Mouse (Mus musculus) kidney, embryonic 16.5 days (tissue): ENCODE results near the gene Gm13693. TPM values are rescaled to one million over a fixed set of nuclear protein-coding genes. Genes with fewer than 3 reads are reported as not detected.
A peak's percentile ranks its signal among the peaks of the same experiment; 100 is the strongest.
"Not testable (repeated sequence)": the region's sequence is repeated elsewhere in the genome, so short reads cannot be mapped to it uniquely, and the experiment has no call there.

Source experiments
- ATAC-seq: fragments of 200-750 bp; cut with Nextera tagmentation; 2 replicates; pipeline ENCODE4 v1.8.0; 2017; ENCODE audit warnings: moderate TSS enrichment; ENCODE audit not compliant: low FRiP score, low TSS enrichment
- H3K27ac ChIP-seq: fragments of 300-500 bp; sonication (generic); 2 replicates; pipeline ENCODE4 v1.5.1; 2014; ENCODE audit warnings: low read length
- H3K27me3 ChIP-seq: fragments of 300-500 bp; sonication (generic); 2 replicates; pipeline ENCODE4 v1.6.1; 2014; ENCODE audit warnings: low read length, control low read depth, mixed read lengths; ENCODE audit not compliant: insufficient read depth
- H3K36me3 ChIP-seq: fragments of 300-500 bp; sonication (generic); 2 replicates; pipeline ENCODE4 v1.6.1; 2014; ENCODE audit warnings: low read length, control low read depth, mixed read lengths; ENCODE audit not compliant: insufficient read depth
- H3K4me1 ChIP-seq: fragments of 300-500 bp; sonication (generic); 2 replicates; pipeline ENCODE4 v1.6.1; 2014; ENCODE audit warnings: low read length, control low read depth, mixed read lengths; ENCODE audit not compliant: insufficient read depth
- H3K4me2 ChIP-seq: fragments of 300-500 bp; sonication (generic); replicated peaks from 2 replicates; pipeline ENCODE4 v1.6.1; 2014; ENCODE audit warnings: low read depth, low read length
- H3K4me3 ChIP-seq: fragments of 300-500 bp; sonication (generic); 2 replicates; pipeline ENCODE4 v1.5.1; 2014; ENCODE audit warnings: mild to moderate bottlenecking, low read length
- H3K9ac ChIP-seq: fragments of 300-500 bp; sonication (generic); replicated peaks from 2 replicates; pipeline ENCODE4 v1.6.1; 2014; ENCODE audit warnings: low read length
- H3K9me3 ChIP-seq: fragments of 300-500 bp; sonication (generic); 2 replicates; pipeline ENCODE4 v1.6.1; 2016; ENCODE audit warnings: low read length, control low read depth
- WGBS: fragments of 180-500 bp; shearing (Covaris S2); extraction: QIAGEN DNeasy Blood & Tissue Kit; methylation state at CpG from one replicate; pipeline ENCODE4 v1.1.7; 2014; 5-methylcytosine and 5-hydroxymethylcytosine counted together
- polyA plus RNA-seq: library from polyadenylated mRNA; unstranded; fragments of >200 nt; fragmentation: Nextera tagmentation; extraction: Ambion mirVana; gene quantifications from 2 replicates; pipeline ENCODE4 v1.2.1, GENCODE M21; 2015

Gm13693 gene
- polyA plus RNA-seq, 1 experiment from 2014 or later, result not detected

- H3K4me1 ChIP-seq, H3K4me2 ChIP-seq, H3K9me3 ChIP-seq, ATAC-seq, H3K4me3 ChIP-seq, H3K27me3 ChIP-seq, H3K9ac ChIP-seq, H3K27ac ChIP-seq, H3K36me3 ChIP-seq: not testable (repeated sequence)
- WGBS, result no CpG with 5 or more reads among the region's 6 CpGs
These were observed 28.9 kb downstream of the Gm13693 start, which contains the start of gene Gm13691 for GRCm38 (mm10) chr2:83990253-83990652. Gene Gm13691 (plus strand): TSS chr2:83990553.

- peak overlapping the region; percentile 36 for H3K4me2 ChIP-seq
- peak overlapping the region; percentile 50; the same call in 1 of the 2 replicates for H3K27ac ChIP-seq
- 15% methylated on average over 7 of the region's 9 CpGs for WGBS
These were observed 32.4 kb downstream of the Gm13693 start for GRCm38 (mm10) chr2:83993639-83994255.

GRCm38 (mm10) chr2:83994526-83994925, 33.2 kb downstream of the Gm13693 start:
- not testable (repeated sequence) for H3K36me3 ChIP-seq, H3K9ac ChIP-seq, H3K4me2 ChIP-seq, H3K27me3 ChIP-seq, H3K9me3 ChIP-seq, ATAC-seq, H3K27ac ChIP-seq, H3K4me1 ChIP-seq, H3K4me3 ChIP-seq
- WGBS, result no CpG with 5 or more reads among the region's 3 CpGs

More at GRCm38 (mm10) chr2:83993639-83994255, 32.4 kb downstream of the Gm13693 start:
- not testable (repeated sequence) for H3K4me3 ChIP-seq, H3K27me3 ChIP-seq, H3K9ac ChIP-seq, H3K36me3 ChIP-seq, H3K9me3 ChIP-seq, H3K4me1 ChIP-seq
- ATAC-seq, result peak; percentile 61; the same call in 1 of the 2 replicates

GRCm38 (mm10) chr2:84008913-84009312, 47.6 kb downstream of the Gm13693 start:
- 61% methylated on average over 1 of the region's 1 CpGs for whole genome bisulfite sequencing
- H3K4me3 ChIP-seq, result no peak overlapping the region
- no peak overlapping the region for H3K9ac ChIP-seq
- ATAC-seq, result no peak
- no peaks in the 10 kb centered on the region for H3K4me1 ChIP-seq
- no peak overlapping the region for H3K27ac ChIP-seq
- H3K27me3 ChIP-seq, result no peaks in the 10 kb centered on the region
- no peaks in the 10 kb centered on the region for H3K9me3 ChIP-seq
- H3K4me2 ChIP-seq, result no peak overlapping the region
- H3K36me3 ChIP-seq, result no peaks in the 10 kb centered on the region

GRCm38 (mm10) chr2:84009818-84010217, 48.5 kb downstream of the Gm13693 start:
- Histone ChIP-seq H3K27me3 (no peaks in the 10 kb centered on the region), H3K4me2 (no peak overlapping the region), H3K27ac (no peak overlapping the region), H3K9me3 (no peaks in the 10 kb centered on the region), H3K9ac (no peak overlapping the region), H3K4me3 (no peak overlapping the region), H3K4me1 (no peaks in the 10 kb centered on the region), H3K36me3 (no peaks in the 10 kb centered on the region)
- WGBS, result 63% methylated on average over 3 of the region's 3 CpGs
- ATAC-seq, result no peak

Other genes starting within 250 kb of the Gm13693 start
- gene Itgav, start 237.1 kb upstream of the Gm13693 start, polyA plus RNA-seq, result 77.1 and 88.9 TPM in 2 replicates
- 5.4 and 5.9 TPM in 2 replicates for gene Fam171b, start 148.9 kb upstream of the Gm13693 start, polyA plus RNA-seq
- not detected in 2 replicates for gene Zswim2, start 20.3 kb upstream of the Gm13693 start, polyA plus RNA-seq
- gene Gm13698, start 5.8 kb upstream of the Gm13693 start, polyA plus RNA-seq, result not detected in 2 replicates
- gene Gm13695, start 5.8 kb downstream of the Gm13693 start, polyA plus RNA-seq, result not detected in 2 replicates
- not detected in 2 replicates for gene Gm13696, start 11.6 kb downstream of the Gm13693 start, polyA plus RNA-seq
- gene Gm13694, start 17.4 kb downstream of the Gm13693 start, polyA plus RNA-seq, result not detected in 2 replicates
- gene Gm13697, start 23.2 kb downstream of the Gm13693 start, polyA plus RNA-seq, result not detected in 2 replicates
- gene Gm13691, start 29.1 kb downstream of the Gm13693 start, polyA plus RNA-seq, result not detected in 2 replicates